Mouse (Mus musculus) embryonic facial prominence, embryonic 10.5 days (tissue): Measurements from ENCODE around the gene Mfn2. TPM values are rescaled to one million over a fixed set of nuclear protein-coding genes. Genes with fewer than 3 reads are reported as not detected.
"Not testable (repeated sequence)": the region's sequence is repeated elsewhere in the genome, so short reads cannot be mapped to it uniquely, and the experiment has no call there.

Experiments
- DNase-seq: peaks from one replicate; pipeline ENCODE4 v3.0.0-alpha.2; 2017; ENCODE audit warnings: low spot score
- H3K27ac ChIP-seq: fragments of 300-500 bp; sonication (generic); replicated peaks from 2 replicates; pipeline ENCODE4 v1.5.1; 2016; ENCODE audit warnings: mild to moderate bottlenecking
- H3K27me3 ChIP-seq: fragments of 300-500 bp; sonication (generic); replicated peaks from 2 replicates; pipeline ENCODE4 v1.6.1; 2016; ENCODE audit warnings: low read depth, mild to moderate bottlenecking; ENCODE audit not compliant: poor library complexity, severe bottlenecking
- H3K36me3 ChIP-seq: fragments of 300-500 bp; sonication (generic); replicated peaks from 2 replicates; pipeline ENCODE4 v1.6.1; 2016; ENCODE audit warnings: mild to moderate bottlenecking, moderate library complexity
- H3K4me1 ChIP-seq: fragments of 300-500 bp; sonication (generic); 2 replicates; pipeline ENCODE4 v1.6.1; 2016
- H3K4me3 ChIP-seq: fragments of 300-500 bp; sonication (generic); 2 replicates; pipeline ENCODE4 v1.5.1; 2016; ENCODE audit warnings: mild to moderate bottlenecking, moderate library complexity
- H3K9me3 ChIP-seq: fragments of 300-500 bp; sonication (generic); 2 replicates; pipeline ENCODE4 v1.6.1; 2016; ENCODE audit warnings: mild to moderate bottlenecking
- WGBS: fragments of 180-500 bp; shearing (Covaris S2); methylation state at CpG from one replicate; pipeline ENCODE4 v1.1.7; 2016; 5-methylcytosine and 5-hydroxymethylcytosine counted together
- polyA plus RNA-seq: library from polyadenylated mRNA; unstranded; fragments of >200 nt; fragmentation: Nextera tagmentation; extraction: Ambion mirVana; gene quantifications from 2 replicates; pipeline ENCODE4 v1.2.1, GENCODE M21; 2016

Mfn2 gene
- polyA plus RNA-seq, 1 experiment from 2014 or later = 38.6 TPM

- Histone ChIP-seq H3K27me3 (no peaks in the 10 kb centered on the region), H3K4me3 (peak overlapping the region; percentile 83), H3K27ac (peak overlapping the region; percentile 85), H3K9me3 (peaks cover 3% of the 10 kb centered on the region; the same call in 1 of the 2 replicates), H3K36me3 (peaks cover 25% of the 10 kb centered on the region), H3K4me1 (peaks cover 11% of the 10 kb centered on the region)
- 8% methylated on average over 4 of the region's 4 CpGs for WGBS
- DNase-seq = no peak
Measured at GRCm38 (mm10) chr4:147848584-147848991, 55.9 kb downstream of the Mfn2 start.

GRCm38 (mm10) chr4:147847614-147848583 is 56.6 kb downstream of the Mfn2 start, which contains the start of gene Zfp933:
TSS of gene Zfp933 (minus strand) at chr4:147848366.
- Histone ChIP-seq H3K36me3 (peaks cover 32% of the 10 kb centered on the region), H3K27me3 (no peaks in the 10 kb centered on the region), H3K9me3 (peaks cover 9% of the 10 kb centered on the region; the same call in 1 of the 2 replicates), H3K27ac (peak within 1 kb of the TSS; percentile 85), H3K4me3 (peak within 1 kb of the TSS; percentile 83), H3K4me1 (peaks cover 11% of the 10 kb centered on the region)
- DNase-seq = peak; percentile 70
- WGBS = 4% methylated on average over 23 of the region's 23 CpGs

- H3K27me3 ChIP-seq = no peaks in the 10 kb centered on the region
- peaks cover 32% of the 10 kb centered on the region for H3K9me3 ChIP-seq
- peaks cover 6% of the 10 kb centered on the region for H3K4me1 ChIP-seq
- DNase-seq = no peak
- H3K27ac ChIP-seq = no peak overlapping the region
- H3K36me3 ChIP-seq = peaks cover 63% of the 10 kb centered on the region
- WGBS = 93% methylated on average over 3 of the region's 3 CpGs
- H3K4me3 ChIP-seq = no peak overlapping the region
Measured at GRCm38 (mm10) chr4:147842871-147843270, 61.6 kb downstream of the Mfn2 start.

DNA sequence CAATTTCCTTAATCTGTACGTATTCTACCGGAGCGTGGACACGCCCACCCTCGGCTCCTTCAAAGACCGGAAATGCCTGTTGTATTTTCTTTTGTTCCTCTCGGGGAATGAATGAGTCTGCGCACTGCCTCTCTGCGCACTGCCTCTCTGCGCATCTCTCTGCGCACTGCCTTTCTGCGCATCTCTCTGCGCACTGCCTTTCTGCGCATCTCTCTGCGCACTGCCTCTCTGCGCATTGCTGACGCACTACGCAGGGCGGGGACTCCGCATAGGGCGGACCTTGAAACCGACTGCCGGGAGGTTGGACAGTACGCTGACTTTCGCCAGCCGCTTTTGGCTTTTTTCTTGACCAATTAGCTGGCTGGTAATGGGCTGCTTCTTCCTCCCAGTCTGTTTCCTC is 65.2 kb downstream of the Mfn2 start:
- H3K27me3 ChIP-seq, DNase-seq, H3K4me3 ChIP-seq, H3K4me1 ChIP-seq, H3K27ac ChIP-seq: not testable (repeated sequence)
- H3K36me3 ChIP-seq = peaks cover 45% of the 10 kb centered on the region
- WGBS = 98% methylated on average over 22 of the region's 26 CpGs
- peaks cover 34% of the 10 kb centered on the region for H3K9me3 ChIP-seq

GRCm38 (mm10) chr4:147824389-147824788 is 80.1 kb downstream of the Mfn2 start:
- H3K9me3 ChIP-seq = peaks cover 94% of the 10 kb centered on the region
- no peak for DNase-seq
- no peaks in the 10 kb centered on the region for H3K27me3 ChIP-seq
- H3K36me3 ChIP-seq = peaks cover 66% of the 10 kb centered on the region
- H3K4me1 ChIP-seq = no peaks in the 10 kb centered on the region
- H3K4me3 ChIP-seq = no peak overlapping the region
- 82% methylated on average over 4 of the region's 4 CpGs for WGBS
- H3K27ac ChIP-seq = no peak overlapping the region

Other genes with a start within 250 kb of the Mfn2 start
- gene Zfp534, start 202.2 kb downstream of the Mfn2 start, polyA plus RNA-seq = not detected in 2 replicates
- gene Zfp984, start 94.9 kb downstream of the Mfn2 start, polyA plus RNA-seq = 6.3 and 7.7 TPM in 2 replicates
- 4.2 and 5.8 TPM in 2 replicates for gene Zfp933, start 56.3 kb downstream of the Mfn2 start, polyA plus RNA-seq
- gene Miip, start 35.9 kb downstream of the Mfn2 start, polyA plus RNA-seq = 64.2 and 66.1 TPM in 2 replicates
- 14.8 and 15.5 TPM in 2 replicates for gene Fv1, start 35.7 kb downstream of the Mfn2 start, polyA plus RNA-seq
- 30.9 and 31.0 TPM in 2 replicates for gene Plod1, start 32.1 kb upstream of the Mfn2 start, polyA plus RNA-seq
- 10.6 and 12.2 TPM in 2 replicates for gene 2510039O18Rik, start 36.2 kb upstream of the Mfn2 start, polyA plus RNA-seq
- gene Nppb, start 81.1 kb upstream of the Mfn2 start, polyA plus RNA-seq = 0.20 TPM in 1 of 2 replicates, not detected in the other
- gene Nppa, start 96.0 kb upstream of the Mfn2 start, polyA plus RNA-seq = 0.20 TPM in 1 of 2 replicates, not detected in the other
- gene Clcn6, start 134.1 kb upstream of the Mfn2 start, polyA plus RNA-seq = 10.3 and 12.0 TPM in 2 replicates
- gene Mthfr, start 134.4 kb upstream of the Mfn2 start, polyA plus RNA-seq = 25.2 and 25.4 TPM in 2 replicates
- 13.2 and 14.8 TPM in 2 replicates for gene Agtrap, start 183.3 kb upstream of the Mfn2 start, polyA plus RNA-seq
- 63.3 and 67.3 TPM in 2 replicates for gene Mad2l2, start 225.7 kb upstream of the Mfn2 start, polyA plus RNA-seq
- gene Draxin, start 226.0 kb upstream of the Mfn2 start, polyA plus RNA-seq = 1.5 and 2.4 TPM in 2 replicates
- 8.3 and 10.6 TPM in 2 replicates for gene Fbxo6, start 247.4 kb upstream of the Mfn2 start, polyA plus RNA-seq